Mouse (Mus musculus): ENCODE measurements around the gene Cnot10. TPM values are rescaled to one million over a fixed set of nuclear protein-coding genes. Genes with fewer than 3 reads are reported as not detected.

Cnot10 gene
- polyA plus RNA-seq, 1 experiment: 32.7 TPM

DNA sequence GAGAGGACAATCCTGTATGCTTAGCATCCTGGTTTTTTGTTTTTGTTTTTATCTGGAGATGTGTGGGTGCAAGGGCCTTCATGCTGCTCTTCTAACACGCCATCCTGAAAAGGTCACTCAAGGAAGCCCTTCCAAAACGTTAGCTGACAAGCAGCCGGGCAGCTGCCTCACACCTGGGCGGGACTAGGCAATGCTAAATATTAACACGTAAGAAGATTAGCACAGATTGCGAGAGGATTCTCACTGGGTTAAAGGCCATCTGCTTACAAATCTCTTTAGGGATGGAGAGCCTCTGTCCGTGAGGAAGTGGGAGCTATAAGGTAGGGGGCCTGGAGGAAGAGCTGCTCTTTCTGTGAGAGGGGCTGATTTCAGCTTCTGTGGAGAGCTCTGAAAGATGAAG is 22.0 kb upstream of the Cnot10 start:
- no peaks in the 10 kb centered on the region for H3K27me3 ChIP-seq (ENCODE audit: control insufficient read depth, insufficient read depth, insufficient read length)
- no peak overlapping the region for H3ac ChIP-seq (ENCODE audit: control insufficient read depth, insufficient read length, low read depth)
- no peak for TF ChIP-seq USF1 (IDR thresholded peaks at IDR 0.05; ENCODE audit: low read depth)
- no peak for TF ChIP-seq MYOG (IDR thresholded peaks at IDR 0.05; ENCODE audit: control insufficient read depth, extremely low read depth, insufficient read length)
- TF ChIP-seq MYOD1 (IDR thresholded peaks at IDR 0.05; ENCODE audit: control insufficient read depth, insufficient read length, low read depth): no peak
- no peaks in the 10 kb centered on the region for H3K36me3 ChIP-seq (ENCODE audit: control insufficient read depth, insufficient read depth)
- H3K4me3 ChIP-seq (ENCODE audit: insufficient read depth, poor library complexity, severe bottlenecking): no peak overlapping the region
- H3K79me2 ChIP-seq (ENCODE audit: control insufficient read depth, insufficient read depth): no peaks in the 10 kb centered on the region
- H3K79me3 ChIP-seq (ENCODE audit: low read depth): no peaks in the 10 kb centered on the region

GRCm38 (mm10) chr9:114660983-114661382 is 21.0 kb upstream of the Cnot10 start:
- Histone ChIP-seq H3K4me3 (ENCODE audit: insufficient read depth, poor library complexity, severe bottlenecking) (no peak overlapping the region), H3ac (ENCODE audit: control insufficient read depth, insufficient read length, low read depth) (no peak overlapping the region), H3K27me3 (ENCODE audit: control insufficient read depth, insufficient read depth, insufficient read length) (no peaks in the 10 kb centered on the region), H3K79me2 (ENCODE audit: control insufficient read depth, insufficient read depth) (no peaks in the 10 kb centered on the region), H3K36me3 (ENCODE audit: control insufficient read depth, insufficient read depth) (no peaks in the 10 kb centered on the region), H3K79me3 (ENCODE audit: low read depth) (no peaks in the 10 kb centered on the region)
- no peak for TF ChIP-seq FOSL1 (IDR thresholded peaks at IDR 0.05; ENCODE audit: insufficient read depth, low read length, poor library complexity, severe bottlenecking)
- TF ChIP-seq CTCF (IDR thresholded peaks at IDR 0.05; ENCODE audit: control insufficient read depth, insufficient read depth, insufficient read length): no peak

DNA sequence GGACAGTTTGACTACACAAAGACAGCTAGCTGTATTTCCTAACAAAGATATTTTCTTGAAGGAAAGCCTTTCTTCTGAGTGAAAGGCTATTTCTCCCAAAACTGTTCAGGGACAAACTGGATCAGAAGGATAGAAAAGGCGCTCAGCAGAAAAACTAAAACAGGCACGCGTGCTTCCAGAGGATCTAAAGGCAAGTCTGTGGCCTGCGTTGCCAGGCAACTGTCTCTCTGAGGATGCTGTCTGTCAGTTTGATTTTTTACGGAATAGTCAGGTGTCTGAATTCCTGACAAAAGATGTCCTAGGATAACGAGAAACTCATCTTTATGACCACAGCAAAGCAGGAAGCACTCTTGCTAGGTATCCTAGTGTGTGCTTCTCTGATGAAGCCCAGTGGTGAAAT is 20.5 kb upstream of the Cnot10 start:
- TF ChIP-seq MYOG (IDR thresholded peaks at IDR 0.05; ENCODE audit: control insufficient read depth, extremely low read depth, insufficient read length) (no peak), FOSL1 (IDR thresholded peaks at IDR 0.05; ENCODE audit: insufficient read depth, low read length, poor library complexity, severe bottlenecking) (no peak), USF1 (IDR thresholded peaks at IDR 0.05; ENCODE audit: low read depth) (no peak), MYOD1 (IDR thresholded peaks at IDR 0.05; ENCODE audit: control insufficient read depth, insufficient read length, low read depth) (no peak), CEBPB (IDR thresholded peaks at IDR 0.05; ENCODE audit: low read depth) (no peak), CTCF (IDR thresholded peaks at IDR 0.05; ENCODE audit: control insufficient read depth, insufficient read depth, insufficient read length) (no peak), MAX (IDR thresholded peaks at IDR 0.05) (no peak)
- Histone ChIP-seq H3K79me3 (ENCODE audit: low read depth) (no peaks in the 10 kb centered on the region), H3K36me3 (ENCODE audit: control insufficient read depth, insufficient read depth) (no peaks in the 10 kb centered on the region), H3K27me3 (ENCODE audit: control insufficient read depth, insufficient read depth, insufficient read length) (no peaks in the 10 kb centered on the region), H3ac (ENCODE audit: control insufficient read depth, insufficient read length, low read depth) (no peak overlapping the region), H3K79me2 (ENCODE audit: control insufficient read depth, insufficient read depth) (no peaks in the 10 kb centered on the region), H3K4me3 (ENCODE audit: insufficient read depth, poor library complexity, severe bottlenecking) (no peak overlapping the region)

- H3K27me3 ChIP-seq (ENCODE audit: control insufficient read depth, insufficient read depth, insufficient read length): no peaks in the 10 kb centered on the region
- H3K79me3 ChIP-seq (ENCODE audit: low read depth): no peaks in the 10 kb centered on the region
- H3ac ChIP-seq (ENCODE audit: control insufficient read depth, insufficient read length, low read depth): no peak overlapping the region
- H3K4me3 ChIP-seq (ENCODE audit: insufficient read depth, poor library complexity, severe bottlenecking): no peak overlapping the region
- no peaks in the 10 kb centered on the region for H3K36me3 ChIP-seq (ENCODE audit: control insufficient read depth, insufficient read depth)
- TF ChIP-seq CEBPB (IDR thresholded peaks at IDR 0.05; ENCODE audit: low read depth) (no peak), MYOD1 (IDR thresholded peaks at IDR 0.05; ENCODE audit: control insufficient read depth, insufficient read length, low read depth) (no peak)
- no peaks in the 10 kb centered on the region for H3K79me2 ChIP-seq (ENCODE audit: control insufficient read depth, insufficient read depth)
Measured at GRCm38 (mm10) chr9:114656701-114657100, 16.7 kb upstream of the Cnot10 start.

- Histone ChIP-seq H3ac (ENCODE audit: control insufficient read depth, insufficient read length, low read depth) (no peak overlapping the region), H3K79me2 (ENCODE audit: control insufficient read depth, insufficient read depth) (no peaks in the 10 kb centered on the region), H3K36me3 (ENCODE audit: control insufficient read depth, insufficient read depth) (no peaks in the 10 kb centered on the region), H3K79me3 (ENCODE audit: low read depth) (no peaks in the 10 kb centered on the region), H3K27me3 (ENCODE audit: control insufficient read depth, insufficient read depth, insufficient read length) (no peaks in the 10 kb centered on the region), H3K4me3 (ENCODE audit: insufficient read depth, poor library complexity, severe bottlenecking) (no peak overlapping the region)
- TF ChIP-seq CEBPB (IDR thresholded peaks at IDR 0.05; ENCODE audit: low read depth) (no peak), MAX (IDR thresholded peaks at IDR 0.05) (no peak), MYOD1 (IDR thresholded peaks at IDR 0.05; ENCODE audit: control insufficient read depth, insufficient read length, low read depth) (no peak), CTCF (IDR thresholded peaks at IDR 0.05; ENCODE audit: control insufficient read depth, insufficient read depth, insufficient read length) (no peak)
Measured at GRCm38 (mm10) chr9:114655356-114655755, 15.4 kb upstream of the Cnot10 start.

GRCm38 (mm10) chr9:114650938-114651634 is 11.1 kb upstream of the Cnot10 start:
- Histone ChIP-seq H3ac (ENCODE audit: control insufficient read depth, insufficient read length, low read depth) (no peak overlapping the region), H3K4me3 (ENCODE audit: insufficient read depth, poor library complexity, severe bottlenecking) (no peak overlapping the region), H3K79me3 (ENCODE audit: low read depth) (no peaks in the 10 kb centered on the region), H3K36me3 (ENCODE audit: control insufficient read depth, insufficient read depth) (no peaks in the 10 kb centered on the region), H3K79me2 (ENCODE audit: control insufficient read depth, insufficient read depth) (no peaks in the 10 kb centered on the region), H3K27me3 (ENCODE audit: control insufficient read depth, insufficient read depth, insufficient read length) (no peaks in the 10 kb centered on the region)
- no peak for TF ChIP-seq USF1 (IDR thresholded peaks at IDR 0.05; ENCODE audit: low read depth)
- TF ChIP-seq MAX (IDR thresholded peaks at IDR 0.05): no peak
- TF ChIP-seq CTCF (IDR thresholded peaks at IDR 0.05; ENCODE audit: control insufficient read depth, insufficient read depth, insufficient read length): no peak
- TF ChIP-seq FOSL1 (IDR thresholded peaks at IDR 0.05; ENCODE audit: insufficient read depth, low read length, poor library complexity, severe bottlenecking): no peak
- no peak for TF ChIP-seq MYOG (IDR thresholded peaks at IDR 0.05; ENCODE audit: control insufficient read depth, extremely low read depth, insufficient read length)
- TF ChIP-seq MYOD1 (IDR thresholded peaks at IDR 0.05; ENCODE audit: control insufficient read depth, insufficient read length, low read depth): no peak
- no peak for TF ChIP-seq CEBPB (IDR thresholded peaks at IDR 0.05; ENCODE audit: low read depth)

Measured in C2C12 (cell line).